25 mouse cellular contexts compared by ENCODE assay signal in genomic region chr4:58115452-58115851, GRCm38 (mm10).
DNase-seq lines count a peak whose midpoint lies in the region; ATAC-seq lines count a peak whose summit lies in the region.
"Had no signal": no experiment of that assay in that cellular context is flagged by ENCODE, and none has a peak within 500 bp of the region (broad histone marks: within the 10 kb centered on the region; RNA-seq: fewer than 3 reads in every experiment).

No protein-coding gene starts in this region.

- peak; percentile 43; the same call in 1 of the 2 replicates for ATAC-seq in hindbrain, embryonic 11.5 days (ENCODE audit: low FRiP score)
- ATAC-seq in neural tube, embryonic 15.5 days (ENCODE audit: low FRiP score) = peak; percentile 35; the same call in 1 of the 2 replicates
- ATAC-seq: liver, embryonic 12.5 days had no signal

- H3K9me3 ChIP-seq in hindbrain, embryonic 11.5 days (ENCODE audit: control insufficient read depth, low read length) = no peaks in the 10 kb centered on the region
- no peaks in the 10 kb centered on the region for H3K9me3 ChIP-seq in hindbrain, embryonic 10.5 days
- no peaks in the 10 kb centered on the region for H3K9me3 ChIP-seq in neural tube, embryonic 15.5 days (replicated peaks)
- H3K9me3 ChIP-seq: forebrain, embryonic 10.5 days; heart, embryonic 13.5 days; limb, embryonic 13.5 days; liver, embryonic 12.5 days; stomach, embryonic 15.5 days had no signal

- H3K27ac ChIP-seq in hindbrain, embryonic 11.5 days (ENCODE audit: low read depth, low read length) = no peak overlapping the region
- no peak overlapping the region for H3K27ac ChIP-seq in hindbrain, embryonic 10.5 days
- H3K27ac ChIP-seq in neural tube, embryonic 15.5 days (replicated peaks) = no peak overlapping the region
- H3K27ac ChIP-seq: forebrain, embryonic 10.5 days; heart, embryonic 13.5 days; kidney, postnatal 0 days; limb, embryonic 13.5 days; liver, embryonic 12.5 days; stomach, embryonic 15.5 days had no signal

- H3K4me1 ChIP-seq in hindbrain, embryonic 11.5 days (replicated peaks; ENCODE audit: control insufficient read depth, insufficient read depth, low read length) = peaks cover 2% of the 10 kb centered on the region; the same call in 1 of the 2 replicates
- peaks cover 6% of the 10 kb centered on the region; the same call in 1 of the 2 replicates for H3K4me1 ChIP-seq in hindbrain, embryonic 10.5 days (replicated peaks)
- peaks cover 5% of the 10 kb centered on the region for H3K4me1 ChIP-seq in neural tube, embryonic 15.5 days
- H3K4me1 ChIP-seq: heart, embryonic 13.5 days; limb, embryonic 13.5 days; liver, embryonic 12.5 days; stomach, embryonic 15.5 days had no signal

- no peak overlapping the region for H3K4me2 ChIP-seq in hindbrain, embryonic 11.5 days (replicated peaks; ENCODE audit: low read depth, low read length)
- peak overlapping the region; percentile 36 for H3K4me2 ChIP-seq in neural tube, embryonic 15.5 days
- H3K4me2 ChIP-seq: heart, embryonic 13.5 days; limb, embryonic 13.5 days; liver, embryonic 12.5 days; stomach, embryonic 15.5 days had no signal

- 54% methylated on average over 8 of the region's 8 CpGs for WGBS in hindbrain, embryonic 11.5 days
- WGBS in hindbrain, embryonic 10.5 days = 53% methylated on average over 8 of the region's 8 CpGs
- 25% methylated on average over 8 of the region's 8 CpGs for WGBS in neural tube, embryonic 15.5 days

- DNase-seq in embryo, embryonic 10.5 days (ENCODE audit: low spot score) = peak; percentile 6
- no peak for DNase-seq in embryo, embryonic 9.5 days (ENCODE audit: extremely low spot score)
- DNase-seq in hindbrain, embryonic 11.5 days (ENCODE audit: low spot score) = peak; percentile 22
- no peak for DNase-seq in hindbrain, embryonic 10.5 days (ENCODE audit: low spot score)
- peak; percentile 3 for DNase-seq in right cerebral cortex, postnatal 4 days
- DNase-seq in right cerebral cortex, postnatal 14 days = no peak
- DNase-seq in lung, postnatal 25 days (ENCODE audit: low spot score) = no peak
- DNase-seq: adrenal gland, postnatal 10 days; cerebellum, adult 2 months; cerebellum, postnatal 25 days; gastrocnemius, postnatal 14 days; heart, adult 18-20 months; heart, postnatal 14 days; kidney, adult 2 months; layer of hippocampus, adult 9-11 months; lung, adult 18-20 months; lung, postnatal 10 days; thymus, postnatal 36 days had no signal

- H3K9ac ChIP-seq in hindbrain, embryonic 11.5 days (ENCODE audit: low read depth, low read length) = no peak overlapping the region
- no peak overlapping the region for H3K9ac ChIP-seq in neural tube, embryonic 15.5 days (replicated peaks)
- H3K9ac ChIP-seq: heart, embryonic 13.5 days; limb, embryonic 13.5 days; liver, embryonic 12.5 days; stomach, embryonic 15.5 days had no signal

- no peaks in the 10 kb centered on the region for H3K27me3 ChIP-seq in hindbrain, embryonic 11.5 days (ENCODE audit: control insufficient read depth, insufficient read depth, low read length)
- H3K27me3 ChIP-seq in hindbrain, embryonic 10.5 days (ENCODE audit: insufficient read depth, poor library complexity, severe bottlenecking) = no peaks in the 10 kb centered on the region
- no peaks in the 10 kb centered on the region for H3K27me3 ChIP-seq in neural tube, embryonic 15.5 days (replicated peaks)
- H3K27me3 ChIP-seq: heart, embryonic 13.5 days; limb, embryonic 13.5 days; liver, embryonic 12.5 days; stomach, embryonic 15.5 days had no signal

- H3K36me3 ChIP-seq in hindbrain, embryonic 11.5 days (ENCODE audit: control insufficient read depth, insufficient read depth, low read length) = no peaks in the 10 kb centered on the region
- no peaks in the 10 kb centered on the region for H3K36me3 ChIP-seq in hindbrain, embryonic 10.5 days
- no peaks in the 10 kb centered on the region for H3K36me3 ChIP-seq in neural tube, embryonic 15.5 days
- H3K36me3 ChIP-seq: forebrain, embryonic 10.5 days; heart, embryonic 13.5 days; liver, embryonic 12.5 days; stomach, embryonic 15.5 days had no signal

- H3K4me3 ChIP-seq in hindbrain, embryonic 11.5 days (ENCODE audit: low read depth, low read length) = no peak overlapping the region
- no peak overlapping the region for H3K4me3 ChIP-seq in hindbrain, embryonic 10.5 days
- no peak overlapping the region for H3K4me3 ChIP-seq in neural tube, embryonic 15.5 days (replicated peaks)
- H3K4me3 ChIP-seq: forebrain, embryonic 10.5 days; heart, embryonic 13.5 days; limb, embryonic 13.5 days; liver, embryonic 12.5 days; stomach, embryonic 15.5 days had no signal

Comparison
In these comparisons a context has a peak if more than half of its experiments do, and no peak if none do; other contexts are left out.
1. DNase-seq: peak in embryo, embryonic 10.5 days (single experiment), hindbrain, embryonic 11.5 days (single experiment) and right cerebral cortex, postnatal 4 days (single experiment); none in embryo, embryonic 9.5 days (single experiment), hindbrain, embryonic 10.5 days (single experiment), right cerebral cortex, postnatal 14 days (single experiment) and lung, postnatal 25 days (single experiment).